Mouse (Mus musculus) midbrain, embryonic 10.5 days (tissue): ENCODE results near the gene Golph3. TPM values are rescaled to one million over a fixed set of nuclear protein-coding genes. Genes with fewer than 3 reads are reported as not detected.

Experiments used
- DNase-seq: peaks from one replicate; pipeline ENCODE4 v3.0.0-alpha.2; 2017; ENCODE audit warnings: low spot score
- H3K27ac ChIP-seq: fragments of 300-500 bp; sonication (generic); replicated peaks from 2 replicates; pipeline ENCODE4 v1.5.1; 2016; ENCODE audit warnings: mild to moderate bottlenecking
- H3K27me3 ChIP-seq: fragments of 300-500 bp; sonication (generic); 2 replicates; pipeline ENCODE4 v1.6.1; 2016; ENCODE audit warnings: low read depth, mild to moderate bottlenecking; ENCODE audit not compliant: poor library complexity, severe bottlenecking
- H3K36me3 ChIP-seq: fragments of 300-500 bp; sonication (generic); 2 replicates; pipeline ENCODE4 v1.6.1; 2016; ENCODE audit warnings: mild to moderate bottlenecking, moderate library complexity
- H3K4me1 ChIP-seq: fragments of 300-500 bp; sonication (generic); 2 replicates; pipeline ENCODE4 v1.6.1; 2016
- H3K4me3 ChIP-seq: fragments of 300-500 bp; sonication (generic); 2 replicates; pipeline ENCODE4 v1.5.1; 2016; ENCODE audit warnings: mild to moderate bottlenecking, moderate library complexity
- H3K9me3 ChIP-seq: fragments of 300-500 bp; sonication (generic); replicated peaks from 2 replicates; pipeline ENCODE4 v1.6.1; 2016; ENCODE audit warnings: mild to moderate bottlenecking
- WGBS: fragments of 180-500 bp; shearing (Covaris S2); methylation state at CpG from one replicate; pipeline ENCODE4 v1.1.7; 2016; 5-methylcytosine and 5-hydroxymethylcytosine counted together
- polyA plus RNA-seq: library from polyadenylated mRNA; unstranded; fragments of >200 nt; fragmentation: Nextera tagmentation; extraction: Ambion mirVana; gene quantifications from 2 replicates; pipeline ENCODE4 v1.2.1, GENCODE M21; 2016

Golph3 gene
- polyA plus RNA-seq, 1 experiment from 2014 or later: 73.3 TPM

DNA sequence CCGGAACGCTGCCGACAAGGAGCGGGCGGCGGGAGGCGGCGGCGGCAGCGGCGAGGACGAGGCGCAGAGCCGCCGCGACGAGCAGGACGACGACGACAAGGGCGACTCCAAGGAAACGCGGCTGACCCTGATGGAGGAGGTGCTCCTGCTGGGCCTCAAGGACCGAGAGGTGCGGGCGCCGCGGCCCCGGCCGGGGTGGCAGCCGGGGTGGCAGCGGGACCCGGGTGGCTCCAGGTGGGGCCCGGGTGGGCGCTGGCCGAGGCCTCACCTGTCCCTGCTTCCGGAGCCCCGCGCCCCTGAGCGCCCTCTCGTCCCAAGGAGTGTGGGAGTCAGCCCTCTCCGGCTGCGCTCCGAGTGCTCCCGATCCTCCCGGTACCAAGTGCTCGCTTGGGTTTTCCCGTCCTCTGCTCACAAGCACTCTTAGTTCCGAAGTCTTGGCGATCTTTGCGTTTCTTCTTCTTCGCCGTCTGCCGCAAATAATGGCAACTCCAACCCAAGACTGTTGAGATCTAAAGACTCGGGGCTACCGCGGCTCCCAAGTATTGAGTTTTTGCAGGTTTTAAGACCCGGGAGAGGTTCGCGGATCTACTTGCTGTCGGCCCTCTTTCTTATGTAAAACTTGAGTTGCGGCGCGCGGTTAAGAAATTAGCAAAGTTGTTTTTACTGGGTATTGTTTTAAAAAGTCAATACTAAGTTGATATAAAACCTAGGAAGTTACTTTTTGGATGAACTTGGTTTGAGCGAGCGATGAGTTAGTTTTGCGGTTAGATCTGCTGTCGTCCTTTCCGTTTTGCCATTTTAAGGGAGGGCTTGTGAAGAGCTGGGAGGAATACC lies 755 bp downstream of the Golph3 start, which contains the start of gene 1810049J17Rik:
Gene 1810049J17Rik, minus strand, starts transcription at position 112 of the 834 bp plus-strand sequence.
- H3K4me1 ChIP-seq: peaks cover 42% of the 10 kb centered on the region
- peak within 1 kb of the TSS; percentile 98 for H3K4me3 ChIP-seq
- no peaks in the 10 kb centered on the region for H3K9me3 ChIP-seq
- peak within 1 kb of the TSS; percentile 97 for H3K27ac ChIP-seq
- DNase-seq: no peak
- under 1% methylated on average over 70 of the region's 70 CpGs for WGBS
- peaks cover 12% of the 10 kb centered on the region for H3K36me3 ChIP-seq
- H3K27me3 ChIP-seq: peaks cover 21% of the 10 kb centered on the region

GRCm38 (mm10) chr15:12322676-12323402 lies 1.6 kb downstream of the Golph3 start:
- H3K4me3 ChIP-seq: peak overlapping the region; percentile 98
- peaks cover 21% of the 10 kb centered on the region for H3K27me3 ChIP-seq
- no peak for DNase-seq
- 29% methylated on average over 9 of the region's 9 CpGs for WGBS
- no peaks in the 10 kb centered on the region for H3K9me3 ChIP-seq
- H3K36me3 ChIP-seq: peaks cover 18% of the 10 kb centered on the region
- peak overlapping the region; percentile 97; the same call in 1 of the 2 replicates for H3K27ac ChIP-seq
- peaks cover 42% of the 10 kb centered on the region for H3K4me1 ChIP-seq

DNA sequence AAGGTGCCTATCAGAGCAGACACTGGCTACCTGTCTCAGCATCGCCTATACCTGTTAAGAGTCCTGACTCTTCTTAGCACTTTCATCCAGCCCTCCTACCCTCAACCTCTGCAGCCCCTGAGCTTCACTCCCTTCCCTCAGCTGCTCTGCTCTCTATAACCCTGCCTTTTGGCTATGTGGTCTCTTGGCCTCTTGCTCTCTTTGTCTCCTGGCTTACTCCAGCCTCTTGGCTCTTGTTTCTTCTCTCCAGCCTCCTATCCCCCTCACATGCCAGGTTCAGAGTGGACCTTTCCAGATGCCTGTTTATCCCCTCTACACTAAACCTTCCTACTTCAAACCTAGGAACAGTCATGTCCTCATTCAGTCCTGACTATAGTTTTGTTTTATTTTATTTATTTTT lies 3.1 kb downstream of the Golph3 start:
- Histone ChIP-seq H3K4me3 (no peak overlapping the region), H3K27me3 (peaks cover 12% of the 10 kb centered on the region), H3K4me1 (peaks cover 42% of the 10 kb centered on the region), H3K27ac (no peak overlapping the region), H3K36me3 (peaks cover 24% of the 10 kb centered on the region), H3K9me3 (no peaks in the 10 kb centered on the region)
- DNase-seq: no peak
- 85% methylated on average over 1 of the region's 1 CpGs for WGBS

GRCm38 (mm10) chr15:12330389-12330788 lies 9.1 kb downstream of the Golph3 start:
- H3K27me3 ChIP-seq: no peaks in the 10 kb centered on the region
- WGBS: 95% methylated on average over 3 of the region's 3 CpGs
- no peak for DNase-seq
- H3K4me1 ChIP-seq: peaks cover 15% of the 10 kb centered on the region; the same call in 1 of the 2 replicates
- no peak overlapping the region for H3K4me3 ChIP-seq
- H3K27ac ChIP-seq: no peak overlapping the region
- no peaks in the 10 kb centered on the region for H3K9me3 ChIP-seq
- peaks cover 25% of the 10 kb centered on the region for H3K36me3 ChIP-seq

DNA sequence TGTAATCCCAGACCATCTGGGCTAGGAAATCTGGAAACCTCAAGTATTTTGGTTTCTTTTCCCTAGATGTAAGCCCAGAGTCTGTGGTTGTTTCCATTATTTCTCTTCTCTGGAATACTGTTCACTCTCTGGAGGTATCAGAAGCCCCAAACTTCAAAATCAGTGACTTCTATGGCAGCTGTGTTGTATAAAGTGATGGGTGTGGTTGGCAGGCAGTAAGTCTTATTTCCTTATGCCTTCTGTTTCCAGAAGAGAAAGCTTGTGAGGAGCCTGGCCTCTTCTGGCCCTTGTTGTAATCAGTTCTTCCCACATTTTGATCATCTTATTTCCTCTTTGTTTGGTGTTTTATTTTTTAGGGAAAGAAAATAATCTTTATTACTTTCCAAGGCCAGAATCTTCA lies 9.6 kb downstream of the Golph3 start:
- peaks cover 10% of the 10 kb centered on the region; the same call in 1 of the 2 replicates for H3K4me1 ChIP-seq
- H3K36me3 ChIP-seq: peaks cover 20% of the 10 kb centered on the region
- no peak overlapping the region for H3K27ac ChIP-seq
- H3K4me3 ChIP-seq: no peak overlapping the region
- H3K9me3 ChIP-seq: no peaks in the 10 kb centered on the region
- DNase-seq: no peak
- no peaks in the 10 kb centered on the region for H3K27me3 ChIP-seq

GRCm38 (mm10) chr15:12331300-12331699 lies 10.1 kb downstream of the Golph3 start:
- no peak for DNase-seq
- Histone ChIP-seq H3K27ac (no peak overlapping the region), H3K27me3 (no peaks in the 10 kb centered on the region), H3K4me1 (peaks cover 6% of the 10 kb centered on the region; the same call in 1 of the 2 replicates), H3K9me3 (no peaks in the 10 kb centered on the region), H3K4me3 (no peak overlapping the region), H3K36me3 (peaks cover 16% of the 10 kb centered on the region)
- WGBS: 91% methylated on average over 1 of the region's 1 CpGs

DNA sequence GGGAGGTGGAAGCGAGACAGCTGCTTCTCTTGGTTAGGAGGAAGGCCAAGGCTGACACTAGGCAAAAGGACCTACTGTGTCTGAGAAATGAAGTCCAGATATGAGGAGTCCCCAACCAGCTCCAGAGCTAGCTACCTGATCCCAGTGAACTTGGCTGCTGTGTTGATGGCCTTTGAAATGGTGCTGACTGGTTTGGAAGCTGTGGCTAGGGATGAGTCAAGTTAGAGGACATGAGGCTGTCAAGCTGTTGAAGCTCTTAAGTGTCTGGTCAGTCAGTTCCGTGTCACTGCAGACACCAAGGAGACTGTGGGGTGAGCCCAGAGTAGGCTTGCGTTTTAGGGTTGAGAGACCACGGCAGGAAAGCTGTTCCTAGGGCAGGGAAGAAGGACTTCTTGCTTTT lies 13.1 kb downstream of the Golph3 start:
- Histone ChIP-seq H3K9me3 (no peaks in the 10 kb centered on the region), H3K27me3 (no peaks in the 10 kb centered on the region), H3K4me1 (peaks cover 9% of the 10 kb centered on the region; the same call in 1 of the 2 replicates), H3K36me3 (peaks cover 4% of the 10 kb centered on the region; the same call in 1 of the 2 replicates), H3K4me3 (no peak overlapping the region), H3K27ac (no peak overlapping the region)
- no peak for DNase-seq
- 82% methylated on average over 4 of the region's 4 CpGs for WGBS

- DNase-seq: no peak
- Histone ChIP-seq H3K9me3 (no peaks in the 10 kb centered on the region), H3K27ac (no peak overlapping the region), H3K36me3 (peaks cover 5% of the 10 kb centered on the region), H3K27me3 (no peaks in the 10 kb centered on the region), H3K4me3 (no peak overlapping the region), H3K4me1 (peaks cover 36% of the 10 kb centered on the region)
- WGBS: 89% methylated on average over 4 of the region's 4 CpGs
These were observed 16.0 kb downstream of the Golph3 start for GRCm38 (mm10) chr15:12337030-12337778.

- Histone ChIP-seq H3K4me3 (no peak overlapping the region), H3K9me3 (no peaks in the 10 kb centered on the region), H3K36me3 (peaks cover 10% of the 10 kb centered on the region), H3K4me1 (peaks cover 37% of the 10 kb centered on the region), H3K27ac (no peak overlapping the region), H3K27me3 (no peaks in the 10 kb centered on the region)
- 93% methylated on average over 3 of the region's 3 CpGs for WGBS
- DNase-seq: no peak
These were observed 16.5 kb downstream of the Golph3 start for GRCm38 (mm10) chr15:12337779-12338137.

DNA sequence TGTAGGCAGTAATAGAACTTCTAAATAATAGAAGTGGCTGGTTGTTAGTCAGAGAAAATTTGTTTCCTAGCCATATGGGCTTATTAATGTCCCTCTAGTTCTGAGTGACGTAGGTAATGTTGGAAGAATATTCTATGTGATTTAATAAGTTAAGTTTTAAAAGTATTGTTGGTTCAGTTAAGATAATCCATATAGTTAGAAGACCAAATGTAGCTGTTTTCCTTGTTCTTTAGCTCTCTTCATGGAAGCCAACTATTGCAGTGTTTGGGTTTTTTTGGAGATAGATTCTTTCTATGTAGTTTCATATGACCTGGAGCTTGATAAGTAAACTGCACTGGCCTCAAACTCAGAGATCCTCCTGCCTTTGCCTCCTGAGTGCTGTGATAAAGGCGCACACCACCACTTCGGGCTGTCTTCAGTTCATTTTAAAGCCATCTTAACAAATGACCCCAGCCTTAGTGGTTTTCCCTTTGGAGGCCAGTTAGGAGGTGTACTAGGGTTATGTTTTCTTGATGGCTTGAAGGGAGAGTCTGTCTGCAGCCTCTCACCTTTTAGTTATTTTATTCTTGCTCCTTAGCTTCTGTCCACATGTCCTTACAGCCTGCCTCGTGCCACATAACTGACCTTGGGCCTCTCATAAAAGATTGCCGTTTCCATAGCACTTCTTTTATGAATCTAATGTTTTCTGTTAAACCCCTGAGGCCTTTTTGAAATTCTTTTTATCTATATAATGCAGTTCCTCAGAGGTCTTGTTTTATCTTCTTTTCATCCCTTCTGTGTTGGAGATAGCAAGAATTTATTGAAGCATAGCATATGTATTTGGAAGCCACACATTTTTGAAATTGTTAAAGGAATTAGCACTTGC lies 19.5 kb downstream of the Golph3 start:
- H3K36me3 ChIP-seq: peaks cover 41% of the 10 kb centered on the region
- no peaks in the 10 kb centered on the region for H3K27me3 ChIP-seq
- WGBS: 42% methylated on average over 5 of the region's 5 CpGs
- peaks cover 30% of the 10 kb centered on the region for H3K4me1 ChIP-seq
- peak overlapping the region; percentile 80 for H3K27ac ChIP-seq
- H3K4me3 ChIP-seq: peak overlapping the region; percentile 27; the same call in 1 of the 2 replicates
- DNase-seq: no peak
- H3K9me3 ChIP-seq: no peaks in the 10 kb centered on the region

DNA sequence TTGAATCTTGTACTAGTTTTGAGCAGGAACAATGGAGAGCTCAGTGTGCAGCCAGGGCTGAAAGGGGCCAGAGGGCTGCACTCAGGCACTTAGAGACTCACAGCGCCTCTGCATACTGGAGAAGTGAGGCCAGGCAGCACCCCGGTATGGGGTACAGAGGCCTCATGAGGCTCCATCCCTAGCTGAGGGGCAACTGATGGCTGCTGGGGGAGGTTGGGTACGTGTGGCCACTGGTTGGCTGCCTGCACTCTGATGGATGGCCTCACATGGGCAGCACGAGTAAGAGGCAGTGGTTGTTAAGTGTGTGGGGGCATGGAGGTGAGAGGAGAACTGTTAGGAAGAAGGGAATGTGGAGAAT lies 20.1 kb downstream of the Golph3 start:
- H3K27me3 ChIP-seq: no peaks in the 10 kb centered on the region
- peaks cover 30% of the 10 kb centered on the region for H3K4me1 ChIP-seq
- peak overlapping the region; percentile 27 for H3K4me3 ChIP-seq
- peaks cover 47% of the 10 kb centered on the region for H3K36me3 ChIP-seq
- no peaks in the 10 kb centered on the region for H3K9me3 ChIP-seq
- peak; percentile 54 for DNase-seq
- 18% methylated on average over 4 of the region's 4 CpGs for WGBS
- H3K27ac ChIP-seq: peak overlapping the region; percentile 80

GRCm38 (mm10) chr15:12346916-12347315 lies 25.7 kb downstream of the Golph3 start:
- Histone ChIP-seq H3K36me3 (peaks cover 88% of the 10 kb centered on the region), H3K27me3 (no peaks in the 10 kb centered on the region), H3K4me1 (peaks cover 3% of the 10 kb centered on the region), H3K9me3 (no peaks in the 10 kb centered on the region), H3K4me3 (no peak overlapping the region), H3K27ac (no peak overlapping the region)
- no peak for DNase-seq
- WGBS: 95% methylated on average over 3 of the region's 3 CpGs
